Comparison of ENCODE assay signal across 12 mouse cellular contexts in genomic region chr5:51757864-51758263, GRCm38 (mm10).
"Had no signal": no experiment of that assay in that cellular context is flagged by ENCODE, and none has a peak within 500 bp of the region (broad histone marks: within the 10 kb centered on the region; RNA-seq: fewer than 3 reads in every experiment).

No protein-coding gene starts in this region.

- H3K9ac ChIP-seq: limb, embryonic 15.5 days; liver, embryonic 12.5 days; lung, embryonic 14.5 days; neural tube, embryonic 12.5 days had no signal

- H3K4me1 ChIP-seq: limb, embryonic 15.5 days; liver, embryonic 12.5 days; midbrain, embryonic 10.5 days; neural tube, embryonic 12.5 days had no signal

- ATAC-seq: liver, embryonic 12.5 days had no signal

- H3K27me3 ChIP-seq: limb, embryonic 15.5 days; liver, embryonic 12.5 days; neural tube, embryonic 12.5 days had no signal

- H3K27ac ChIP-seq: limb, embryonic 15.5 days; liver, embryonic 12.5 days; midbrain, embryonic 10.5 days; neural tube, embryonic 12.5 days; stomach, postnatal 0 days had no signal

- DNase-seq: kidney, postnatal 36 days; left cerebral cortex, postnatal 4 days; lung, embryonic 14.5 days; lung, postnatal 10 days; lung, postnatal 4 days; midbrain, embryonic 14.5 days; thymus, postnatal 4 days had no signal

- H3K36me3 ChIP-seq: limb, embryonic 15.5 days; liver, embryonic 12.5 days; midbrain, embryonic 10.5 days; neural tube, embryonic 12.5 days had no signal

- H3K4me2 ChIP-seq: limb, embryonic 15.5 days; liver, embryonic 12.5 days; lung, embryonic 14.5 days; neural tube, embryonic 12.5 days had no signal

- H3K9me3 ChIP-seq: limb, embryonic 15.5 days; liver, embryonic 12.5 days; midbrain, embryonic 10.5 days; neural tube, embryonic 12.5 days had no signal

- H3K4me3 ChIP-seq: limb, embryonic 15.5 days; liver, embryonic 12.5 days; midbrain, embryonic 10.5 days; neural tube, embryonic 12.5 days had no signal
